Mouse (Mus musculus) C2C12 (cell line): ENCODE results near the gene Tmtc1. TPM values are rescaled to one million over a fixed set of nuclear protein-coding genes. Genes with fewer than 3 reads are reported as not detected.

ENCODE experiments used
- H3K27me3 ChIP-seq: one replicate; pipeline ENCODE4 v1.6.1; 2011; ENCODE audit not compliant: control insufficient read depth, insufficient read depth, insufficient read length
- H3K36me3 ChIP-seq: one replicate; pipeline ENCODE4 v1.6.1; 2011; ENCODE audit not compliant: control insufficient read depth, insufficient read depth
- H3K4me3 ChIP-seq: one replicate; pipeline ENCODE4 v1.5.1; 2011; ENCODE audit warnings: mild to moderate bottlenecking, control low read depth; ENCODE audit not compliant: poor library complexity, insufficient read depth, severe bottlenecking
- H3K79me2 ChIP-seq: one replicate; pipeline ENCODE4 v1.6.1; 2011; ENCODE audit not compliant: control insufficient read depth, insufficient read depth
- H3K79me3 ChIP-seq: one replicate; pipeline ENCODE4 v1.6.1; 2011; ENCODE audit warnings: low read depth, control low read depth
- H3ac ChIP-seq: one replicate; pipeline ENCODE3; 2011; ENCODE audit warnings: low read depth; ENCODE audit not compliant: control insufficient read depth, insufficient read length
- CEBPB ChIP-seq: IDR thresholded peaks from one replicate; pipeline ENCODE4 v1.6.1; 2011; ENCODE audit warnings: low read depth, mild to moderate bottlenecking, control low read depth, moderate library complexity
- CTCF ChIP-seq: IDR thresholded peaks from one replicate; pipeline ENCODE4 v1.5.1; 2011; ENCODE audit not compliant: control insufficient read depth, insufficient read depth, insufficient read length
- FOSL1 ChIP-seq: IDR thresholded peaks from one replicate; pipeline ENCODE4 v1.8.0; 2011; ENCODE audit warnings: mild to moderate bottlenecking, low read length; ENCODE audit not compliant: poor library complexity, insufficient read depth, severe bottlenecking
- MAX ChIP-seq: IDR thresholded peaks from one replicate; pipeline ENCODE4 v1.6.1; 2011; ENCODE audit warnings: mild to moderate bottlenecking, control low read depth
- MYOD1 ChIP-seq: IDR thresholded peaks from one replicate; pipeline ENCODE4 v1.6.1; 2011; ENCODE audit warnings: low read depth; ENCODE audit not compliant: control insufficient read depth, insufficient read length
- MYOG ChIP-seq: IDR thresholded peaks from one replicate; pipeline ENCODE4 v1.6.1; 2011; ENCODE audit not compliant: control insufficient read depth, insufficient read length; ENCODE audit errors: extremely low read depth
- USF1 ChIP-seq: IDR thresholded peaks from one replicate; pipeline ENCODE4 v1.6.1; 2011; ENCODE audit warnings: low read depth, mild to moderate bottlenecking, control low read depth, moderate library complexity
- polyA plus RNA-seq: library from polyadenylated mRNA; unstranded; fragments of >200 nt; fragmentation: generic; extraction: Trizol; gene quantifications from one replicate; pipeline ENCODE4 v1.2.1, GENCODE M21; 2012; ENCODE audit warnings: missing spikeins

Tmtc1 gene
- polyA plus RNA-seq, 1 experiment = not detected

DNA sequence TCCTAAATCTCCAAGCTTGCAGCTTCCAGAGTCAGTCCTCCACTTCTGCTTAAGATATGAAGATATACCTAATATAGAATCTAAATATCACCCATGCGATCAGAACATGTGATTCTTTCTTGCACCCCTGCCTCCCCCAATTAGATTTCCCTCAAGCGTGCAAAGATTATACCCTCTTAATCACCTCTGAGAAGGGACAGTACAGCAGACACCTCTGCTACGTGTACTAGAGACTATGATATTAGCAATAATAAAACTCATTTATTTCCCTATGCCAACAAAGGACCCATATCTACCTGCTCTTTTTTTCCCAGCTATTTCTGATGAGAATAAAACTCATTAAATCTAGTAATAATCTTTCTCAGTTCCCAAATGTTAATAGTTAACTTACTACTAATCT lies 49.9 kb downstream of the Tmtc1 start:
- no peaks in the 10 kb centered on the region for H3K79me2 ChIP-seq
- no peak overlapping the region for H3ac ChIP-seq
- no peaks in the 10 kb centered on the region for H3K79me3 ChIP-seq
- H3K36me3 ChIP-seq = no peaks in the 10 kb centered on the region
- H3K27me3 ChIP-seq = no peaks in the 10 kb centered on the region
- TF ChIP-seq MAX = no peak
- no peak for TF ChIP-seq CEBPB
- no peak for TF ChIP-seq CTCF
- TF ChIP-seq FOSL1 = no peak
- TF ChIP-seq MYOD1 = no peak
- no peak for TF ChIP-seq MYOG
- TF ChIP-seq USF1 = no peak
- no peak overlapping the region for H3K4me3 ChIP-seq

DNA sequence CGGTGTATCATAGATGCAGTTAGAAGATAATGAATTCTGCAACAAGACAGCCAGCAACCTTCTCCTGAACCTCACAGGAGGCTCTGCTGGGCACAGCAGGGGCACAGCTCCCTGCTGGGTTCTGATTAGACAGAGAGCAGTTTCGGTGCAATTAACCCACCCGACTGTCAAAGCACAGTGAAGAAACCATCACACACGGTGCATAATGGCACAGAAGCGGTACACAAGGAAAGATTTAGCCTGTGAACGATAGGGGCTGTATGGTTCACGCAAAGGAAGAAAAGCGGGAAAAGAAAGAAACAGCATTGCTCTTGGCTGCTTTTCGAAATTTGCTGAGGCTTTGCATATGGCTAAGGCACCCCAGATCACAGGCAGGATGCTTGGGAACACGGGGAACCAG lies 52.0 kb downstream of the Tmtc1 start:
- no peak overlapping the region for H3K4me3 ChIP-seq
- no peaks in the 10 kb centered on the region for H3K79me3 ChIP-seq
- H3K36me3 ChIP-seq = no peaks in the 10 kb centered on the region
- H3K27me3 ChIP-seq = no peaks in the 10 kb centered on the region
- no peak overlapping the region for H3ac ChIP-seq
- no peak for TF ChIP-seq CTCF
- TF ChIP-seq FOSL1 = no peak
- TF ChIP-seq CEBPB = no peak
- TF ChIP-seq MYOD1 = no peak
- TF ChIP-seq MAX = no peak
- H3K79me2 ChIP-seq = no peaks in the 10 kb centered on the region

DNA sequence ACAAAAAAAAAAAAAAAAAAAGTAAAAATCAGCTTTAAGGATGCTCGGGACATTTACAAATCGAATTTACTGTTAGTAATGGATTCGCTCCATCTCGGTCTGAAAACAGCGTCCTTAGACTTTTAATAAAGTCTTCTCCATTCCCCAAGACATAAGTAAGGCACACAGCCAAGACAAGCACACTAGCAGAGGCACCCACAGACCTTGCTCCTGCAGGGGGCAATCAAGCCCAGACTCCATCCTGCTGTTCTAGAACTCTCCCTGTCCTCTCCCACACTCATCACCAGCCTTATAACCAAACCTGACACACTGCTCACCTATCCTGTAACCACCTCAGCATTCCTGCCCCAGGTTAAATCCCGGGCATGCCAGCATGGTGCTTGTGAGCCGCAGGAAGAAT lies 52.9 kb downstream of the Tmtc1 start:
- Histone ChIP-seq H3K4me3 (no peak overlapping the region), H3K79me3 (no peaks in the 10 kb centered on the region), H3K27me3 (no peaks in the 10 kb centered on the region), H3K79me2 (no peaks in the 10 kb centered on the region), H3ac (no peak overlapping the region), H3K36me3 (no peaks in the 10 kb centered on the region)
- TF ChIP-seq CTCF (no peak), CEBPB (no peak), FOSL1 (no peak), USF1 (no peak), MAX (no peak)

DNA sequence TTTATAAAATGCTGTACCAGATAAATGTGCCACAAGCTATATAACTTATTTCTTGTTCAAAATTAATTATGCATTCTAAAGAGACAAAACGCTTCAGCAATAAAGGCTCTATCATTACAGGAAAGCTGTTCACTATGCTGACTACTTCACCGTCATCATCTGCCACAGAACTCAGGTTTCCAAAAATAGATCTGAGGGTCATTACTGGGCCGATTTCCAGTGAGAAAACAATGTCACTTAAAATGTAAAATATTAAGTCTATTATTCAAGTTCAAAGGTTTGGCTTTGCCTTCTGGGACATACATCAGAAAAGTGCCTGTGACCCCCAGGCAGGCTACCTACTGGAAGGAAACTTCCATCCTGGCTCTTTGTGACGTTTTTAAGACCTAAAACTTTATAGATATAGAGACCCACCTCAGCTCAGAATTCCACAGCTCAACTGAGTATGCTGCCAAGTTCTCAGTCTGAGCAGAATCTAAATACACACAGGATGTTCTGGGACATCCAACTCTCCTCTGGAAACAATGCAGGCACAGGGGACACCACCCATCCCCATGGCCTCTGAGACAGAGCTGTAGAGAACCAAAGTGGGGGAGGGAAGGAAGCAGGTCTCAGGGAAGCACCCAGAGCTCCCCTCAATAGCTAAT lies 53.4 kb downstream of the Tmtc1 start:
- no peak overlapping the region for H3ac ChIP-seq
- no peaks in the 10 kb centered on the region for H3K27me3 ChIP-seq
- no peak for TF ChIP-seq CEBPB
- no peak for TF ChIP-seq CTCF
- no peak for TF ChIP-seq MYOG
- TF ChIP-seq FOSL1 = no peak
- no peak for TF ChIP-seq MYOD1
- no peak for TF ChIP-seq MAX
- TF ChIP-seq USF1 = no peak
- H3K79me3 ChIP-seq = no peaks in the 10 kb centered on the region
- no peaks in the 10 kb centered on the region for H3K79me2 ChIP-seq
- H3K4me3 ChIP-seq = no peak overlapping the region
- no peaks in the 10 kb centered on the region for H3K36me3 ChIP-seq

DNA sequence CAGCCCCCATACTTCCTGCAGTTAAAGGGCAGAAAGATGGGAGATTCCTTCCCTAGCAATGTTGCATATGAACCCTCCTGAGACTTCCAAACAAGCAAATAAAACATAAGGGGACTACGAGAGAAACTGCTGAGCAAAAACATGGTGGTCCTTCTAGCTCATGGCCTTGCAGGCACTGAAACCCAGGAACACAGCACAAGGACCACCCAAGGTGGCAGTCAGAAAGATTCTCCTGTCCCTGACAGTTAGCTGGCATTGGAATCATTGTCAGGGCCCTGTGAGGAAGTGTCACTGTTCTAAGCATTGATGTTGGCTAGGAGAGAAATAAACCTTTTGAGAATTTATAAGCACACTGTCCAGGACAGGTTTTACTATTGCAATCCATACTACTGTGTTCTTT lies 56.2 kb downstream of the Tmtc1 start:
- TF ChIP-seq USF1 (no peak), CEBPB (no peak), FOSL1 (no peak), CTCF (no peak), MYOG (no peak), MAX (no peak), MYOD1 (no peak)
- no peak overlapping the region for H3ac ChIP-seq
- H3K79me2 ChIP-seq = no peaks in the 10 kb centered on the region
- H3K27me3 ChIP-seq = no peaks in the 10 kb centered on the region
- no peaks in the 10 kb centered on the region for H3K36me3 ChIP-seq
- no peaks in the 10 kb centered on the region for H3K79me3 ChIP-seq
- H3K4me3 ChIP-seq = no peak overlapping the region
